Mouse (Mus musculus) testis, postnatal 10 days (tissue): ENCODE data around the gene Syndig1.

Experiments used
- DNase-seq: peaks from one replicate; pipeline ENCODE4 v3.0.0; 2021; ENCODE audit warnings: low spot score

The Syndig1 gene

DNA sequence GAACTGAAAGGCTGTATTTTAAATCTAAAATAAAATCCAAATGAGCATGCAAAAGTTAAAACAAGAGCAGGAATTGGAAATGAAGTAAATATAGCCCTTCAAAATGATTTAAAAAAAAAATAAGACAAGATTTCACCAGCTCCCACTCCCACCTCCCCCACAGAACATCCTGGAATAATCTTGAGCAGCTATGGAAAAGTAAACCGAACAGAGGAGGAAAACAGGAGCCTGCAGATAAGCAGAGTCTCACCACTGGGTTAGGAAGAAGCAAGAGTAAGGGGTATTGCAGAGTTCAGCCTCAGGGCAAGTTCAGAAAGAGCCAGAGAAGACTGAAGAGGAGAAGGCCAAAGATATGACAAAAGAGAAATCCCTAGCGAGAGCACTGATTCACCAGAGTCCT, 48.9 kb downstream of the Syndig1 start:
- no peak for DNase-seq

DNA sequence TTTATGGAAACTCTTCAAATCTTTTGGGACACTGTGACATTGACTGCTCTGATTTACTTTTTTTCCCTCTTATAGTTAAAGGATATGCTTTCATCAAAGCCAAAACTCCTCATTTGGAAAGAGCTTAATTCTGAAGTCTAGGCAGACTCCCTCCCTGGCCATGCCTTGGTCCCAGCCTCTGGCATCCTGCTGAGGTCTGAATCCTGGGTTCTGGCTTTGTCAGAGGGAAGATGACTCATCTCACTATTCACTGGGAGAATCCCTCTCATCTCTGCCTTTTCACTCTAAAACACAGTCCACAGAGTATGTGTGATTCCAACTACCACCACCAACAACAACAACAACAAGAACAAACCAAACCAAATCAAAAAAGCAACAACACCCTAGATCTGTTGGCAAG, 58.6 kb downstream of the Syndig1 start:
- DNase-seq, result no peak

DNA sequence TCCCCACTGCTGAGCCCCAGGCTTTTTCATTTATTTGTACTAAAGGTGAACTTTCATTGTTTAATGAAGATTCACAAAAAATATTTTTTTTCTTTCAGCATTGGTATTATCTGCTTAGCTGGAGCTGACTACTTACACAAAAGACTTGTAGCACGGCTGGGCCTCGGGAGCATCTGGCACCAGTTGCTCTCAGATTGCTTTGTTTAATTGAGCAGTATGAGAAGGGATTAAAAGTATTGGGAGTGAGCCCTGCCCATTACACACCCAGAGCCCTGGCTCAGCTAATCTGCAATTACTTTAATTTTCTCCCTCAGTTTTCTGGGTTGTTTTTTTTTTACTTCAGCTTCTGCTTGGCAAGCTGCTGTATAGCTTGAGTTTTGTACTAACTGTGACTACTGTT, 62.6 kb downstream of the Syndig1 start:
- DNase-seq, result no peak

DNA sequence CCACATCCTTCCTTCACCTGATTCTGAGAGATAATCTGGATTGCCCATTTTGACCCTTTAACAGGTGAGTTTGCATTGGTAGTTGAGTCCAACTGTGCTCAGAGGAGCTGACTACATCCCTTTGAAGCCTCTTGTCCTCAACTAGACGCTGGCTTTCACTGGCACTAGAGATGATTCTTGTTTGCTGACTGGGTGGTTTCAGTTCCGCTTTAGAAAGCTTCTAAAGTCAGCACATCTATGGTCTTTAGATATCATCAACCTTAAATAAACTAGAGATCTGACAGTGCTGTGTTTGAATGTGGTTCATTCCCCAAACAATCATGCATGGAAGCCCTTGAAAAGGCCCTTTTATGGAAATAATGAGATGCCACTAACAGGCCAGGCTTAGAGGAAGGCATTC, 67.3 kb downstream of the Syndig1 start:
- DNase-seq, result no peak

DNA sequence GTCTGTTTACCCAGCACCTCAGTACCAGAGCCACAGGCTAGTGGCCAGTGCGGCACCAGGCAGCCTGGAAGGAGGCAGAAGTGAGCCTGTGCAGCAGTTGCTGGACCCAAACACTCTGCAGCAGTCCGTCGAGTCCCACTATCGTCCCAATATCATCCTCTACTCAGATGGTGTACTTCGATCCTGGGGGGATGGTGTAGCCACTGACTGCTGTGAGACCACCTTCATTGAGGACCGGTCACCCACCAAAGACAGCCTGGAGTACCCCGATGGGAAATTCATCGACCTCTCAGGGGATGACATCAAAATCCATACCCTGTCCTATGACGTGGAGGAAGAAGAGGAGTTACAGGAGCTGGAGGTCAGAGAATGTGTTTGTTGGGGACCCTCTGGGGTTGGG, 70.6 kb downstream of the Syndig1 start:
- no peak for DNase-seq

DNA sequence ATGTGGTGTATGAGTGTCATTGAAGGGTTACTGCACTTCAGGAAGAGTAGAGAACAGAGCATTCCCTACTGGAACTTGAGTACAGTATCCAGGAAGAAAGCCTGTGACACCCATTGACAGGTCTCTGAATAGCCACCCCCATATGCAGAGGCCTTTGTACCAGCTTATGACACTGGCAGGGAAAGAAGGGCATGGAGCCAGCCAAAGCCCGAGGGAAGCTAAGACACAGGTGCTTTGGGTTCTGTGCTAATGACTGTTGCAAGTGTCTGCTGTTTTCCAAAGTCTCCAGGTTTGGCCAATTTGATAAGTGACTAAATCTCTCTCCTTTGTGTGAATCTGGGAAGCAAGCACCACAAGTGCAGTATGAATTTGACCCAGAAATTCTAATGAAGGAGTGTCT, 71.6 kb downstream of the Syndig1 start:
- DNase-seq, result no peak

DNA sequence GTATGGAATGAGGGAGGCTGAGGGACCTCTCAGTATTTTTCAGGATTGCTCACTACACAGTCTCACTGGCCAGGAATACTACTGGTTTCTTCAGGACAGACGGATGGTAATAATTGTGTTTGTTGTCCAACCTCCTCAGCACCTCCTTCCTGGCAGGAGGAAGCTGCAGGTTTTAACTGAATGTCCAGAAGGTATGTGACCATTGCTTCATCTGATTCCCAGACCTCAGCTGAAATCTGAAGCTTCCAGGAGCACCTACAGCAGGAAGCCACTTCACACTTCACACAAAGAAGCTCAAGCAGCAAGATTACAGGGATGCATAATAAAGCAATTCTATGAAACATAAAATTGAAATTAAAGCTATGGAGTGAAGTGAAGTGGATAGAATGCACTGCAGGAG, 75.4 kb downstream of the Syndig1 start:
- DNase-seq, result no peak

DNA sequence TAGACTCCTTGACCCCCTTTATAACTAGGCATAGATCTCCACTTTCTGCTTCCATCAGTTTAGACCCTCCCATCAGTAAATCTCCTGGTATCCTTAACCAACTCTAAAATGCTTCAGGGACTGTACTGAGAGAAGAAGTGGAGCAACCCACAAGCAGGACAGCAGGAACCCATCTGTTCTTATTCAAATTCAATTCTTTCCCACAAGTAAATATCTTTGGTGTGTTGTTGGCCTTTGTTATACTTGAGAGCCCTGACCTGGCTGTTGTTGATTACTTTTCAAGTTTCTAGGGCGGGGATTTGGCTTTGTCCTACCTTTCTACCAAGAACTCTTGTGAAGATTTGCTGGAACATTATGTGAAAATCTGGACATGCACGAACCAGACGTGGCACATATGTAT, 77.7 kb downstream of the Syndig1 start:
- DNase-seq, result no peak

DNA sequence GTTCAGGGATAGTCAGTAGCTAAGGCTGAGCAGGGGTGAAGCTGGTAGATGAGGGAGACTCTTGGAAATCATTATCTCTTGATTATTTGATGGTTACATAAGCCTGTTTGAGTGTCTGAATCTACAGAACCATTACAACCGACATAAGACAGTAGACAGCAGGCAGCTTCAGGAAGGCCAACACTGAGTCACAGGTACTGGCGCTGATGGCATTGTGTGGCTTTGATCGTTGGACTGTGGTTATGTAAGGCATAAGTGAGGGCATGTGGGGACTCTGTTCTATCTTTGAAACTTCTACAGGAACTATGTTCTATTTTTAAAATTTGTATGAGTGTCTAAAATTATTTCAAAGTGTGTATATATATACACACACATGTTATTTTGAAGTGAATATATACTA, 88.2 kb downstream of the Syndig1 start:
- no peak for DNase-seq

DNA sequence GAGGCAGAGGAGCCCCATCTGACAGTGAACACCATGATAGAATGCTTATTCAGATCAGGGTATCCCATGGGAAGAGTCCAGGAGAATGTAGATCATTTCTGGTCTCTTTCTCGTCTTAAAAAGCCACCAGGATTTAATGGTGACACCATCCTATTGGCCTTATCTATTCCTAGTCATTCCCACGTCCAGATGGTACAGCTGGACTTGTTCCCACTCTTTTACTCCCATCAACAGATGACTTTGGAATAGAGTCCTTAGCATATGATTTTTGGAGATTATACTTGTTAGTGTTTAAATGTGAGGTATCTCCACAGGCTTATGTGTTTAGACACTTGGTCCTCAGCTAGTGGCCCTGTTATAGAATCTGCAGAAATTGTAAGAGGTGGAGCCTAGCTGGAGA, 94.5 kb downstream of the Syndig1 start:
- DNase-seq, result no peak

DNA sequence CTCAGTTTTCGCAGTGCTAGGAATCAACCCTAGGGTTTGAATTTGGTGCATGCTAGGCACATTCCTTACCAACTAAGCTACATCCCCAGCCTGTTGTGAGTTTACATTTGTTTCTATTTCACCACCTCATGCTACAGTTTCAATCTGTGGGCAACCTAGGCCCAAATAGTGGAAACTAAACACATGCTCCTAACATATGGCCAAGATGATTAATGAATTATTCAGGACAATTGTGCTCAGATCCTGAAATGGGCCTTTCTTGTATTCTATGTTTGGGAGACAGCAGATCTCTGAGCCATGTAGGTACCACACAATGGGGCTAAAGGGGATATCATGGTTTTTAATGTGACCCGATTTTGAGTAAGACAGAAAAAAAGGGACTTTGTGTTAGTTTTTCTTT, 96.9 kb downstream of the Syndig1 start:
- no peak for DNase-seq

DNA sequence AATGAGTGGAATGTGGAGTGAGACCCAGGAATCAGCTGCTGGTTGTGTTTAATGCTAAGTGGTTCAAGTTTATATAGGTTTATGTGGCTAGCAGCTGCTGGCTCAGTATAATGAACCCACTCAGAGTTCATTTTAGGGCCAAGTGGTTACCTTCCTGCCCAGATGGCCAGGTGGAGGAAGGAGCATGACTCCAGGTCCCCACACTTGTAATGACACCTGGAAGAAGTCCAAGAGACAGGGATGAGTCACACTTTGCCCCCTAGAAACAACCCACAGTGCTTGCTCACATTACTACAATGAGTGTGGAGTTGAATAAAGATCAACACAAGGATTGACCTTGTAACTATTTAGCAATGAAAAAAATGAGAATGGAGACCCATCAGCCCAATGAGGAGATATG, 98.0 kb downstream of the Syndig1 start:
- no peak for DNase-seq

DNA sequence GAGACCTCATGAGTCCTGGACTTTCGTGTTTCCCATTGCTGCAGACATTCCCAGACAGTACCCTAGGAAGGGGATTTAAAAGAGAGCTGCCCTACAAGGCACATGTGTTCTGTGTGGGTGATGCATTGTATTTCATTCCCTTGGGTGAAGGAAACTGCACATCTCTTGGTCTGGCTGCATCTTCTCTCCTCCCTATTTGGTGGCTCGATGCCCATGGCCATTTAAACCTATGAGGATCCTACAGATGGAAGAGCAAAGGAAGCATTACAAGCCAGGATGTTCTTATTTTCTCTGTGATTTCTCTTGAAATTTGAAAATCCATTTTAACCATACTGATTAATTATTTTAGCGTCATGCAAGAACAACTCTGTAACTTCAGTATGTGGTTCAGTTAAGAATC, 98.5 kb downstream of the Syndig1 start:
- DNase-seq, result no peak

DNA sequence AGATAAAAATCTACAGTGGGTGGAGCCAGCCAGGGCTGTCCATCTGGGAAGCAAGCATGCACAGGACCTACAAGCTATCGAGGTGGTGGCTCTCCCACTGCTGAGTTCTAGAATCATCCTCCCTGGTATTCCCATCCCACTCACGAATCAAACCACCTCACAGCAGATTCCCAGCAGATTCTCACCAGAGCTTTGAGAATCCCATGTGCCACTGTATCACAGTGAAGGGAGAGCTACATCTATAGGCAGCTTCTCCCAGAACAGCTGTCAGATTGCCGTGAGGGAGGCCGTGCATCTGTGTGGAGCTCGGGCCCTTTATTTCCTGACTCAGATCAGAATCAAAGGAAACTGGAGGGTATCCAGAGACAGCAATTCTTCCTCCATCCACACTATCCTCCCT, 101.0 kb downstream of the Syndig1 start:
- no peak for DNase-seq

DNA sequence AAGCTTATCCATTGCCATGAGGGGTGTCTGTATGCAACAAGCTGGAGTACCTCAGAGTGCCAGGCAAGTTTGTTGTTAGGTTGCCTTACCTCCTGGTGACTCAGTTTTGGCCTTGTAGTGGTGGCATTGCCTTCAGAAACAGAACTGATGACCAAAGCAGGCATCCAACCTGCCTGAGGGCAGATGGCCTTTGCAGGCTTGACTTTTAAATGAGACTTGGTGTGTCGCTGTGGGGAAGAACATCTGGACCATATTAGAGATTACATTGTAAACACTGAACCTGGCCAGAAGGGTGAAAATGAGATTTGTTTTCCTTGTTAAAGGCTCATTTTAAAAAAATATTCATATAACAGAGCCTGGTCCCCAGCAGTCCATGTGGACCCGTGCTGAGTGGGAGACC, 102.1 kb downstream of the Syndig1 start:
- DNase-seq, result no peak

DNA sequence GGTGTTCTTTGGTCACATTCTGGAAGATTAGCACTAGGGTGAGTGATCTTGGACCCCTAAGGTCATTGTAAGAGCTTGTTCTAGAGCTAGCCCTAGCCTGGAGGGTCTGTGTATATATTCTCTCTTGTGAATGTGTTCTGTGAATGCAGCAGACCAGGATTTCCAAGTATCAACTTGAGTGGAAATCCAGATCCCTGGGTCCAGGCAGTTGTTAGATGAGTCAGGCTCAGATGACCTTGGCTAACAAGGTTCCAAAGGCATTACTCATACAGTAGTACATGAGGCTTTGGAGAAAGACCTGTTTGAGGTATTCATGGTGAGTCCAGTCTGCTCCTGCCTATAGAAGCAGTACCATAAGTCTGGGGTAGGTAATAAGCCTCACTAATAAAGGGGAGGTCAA, 103.1 kb downstream of the Syndig1 start:
- no peak for DNase-seq

DNA sequence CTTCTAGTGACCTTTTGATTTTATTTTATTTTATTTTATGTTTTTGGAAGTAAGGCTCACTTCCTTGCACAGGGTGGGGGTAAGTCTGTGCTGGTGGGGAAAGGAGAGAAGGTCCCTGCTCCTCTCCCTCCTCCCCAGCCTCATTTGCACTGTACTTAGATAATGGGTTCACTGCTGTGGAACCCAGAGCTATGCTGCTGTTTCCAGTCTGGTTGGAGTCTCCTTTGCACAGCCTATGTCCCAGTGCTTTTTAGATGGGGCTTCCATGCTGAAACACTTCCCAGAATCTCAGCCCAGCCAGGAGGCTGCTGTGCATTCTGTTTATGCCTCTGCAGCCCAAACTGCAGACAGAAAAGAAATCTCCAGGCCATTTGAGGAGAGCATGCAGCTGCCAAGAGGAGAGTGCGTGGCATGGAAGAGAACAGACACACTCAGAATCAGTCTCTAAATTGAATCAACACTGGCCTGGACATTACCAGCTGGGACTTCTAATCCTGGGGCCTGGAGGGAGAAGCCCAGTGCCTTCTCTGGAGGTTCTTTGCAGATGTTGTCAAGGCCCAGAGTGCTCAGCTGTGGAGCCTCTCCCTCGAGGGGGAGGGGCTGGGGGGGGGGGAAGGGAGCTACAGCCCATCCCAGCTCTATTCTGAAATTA, 104.4 kb downstream of the Syndig1 start:
- DNase-seq, result no peak

DNA sequence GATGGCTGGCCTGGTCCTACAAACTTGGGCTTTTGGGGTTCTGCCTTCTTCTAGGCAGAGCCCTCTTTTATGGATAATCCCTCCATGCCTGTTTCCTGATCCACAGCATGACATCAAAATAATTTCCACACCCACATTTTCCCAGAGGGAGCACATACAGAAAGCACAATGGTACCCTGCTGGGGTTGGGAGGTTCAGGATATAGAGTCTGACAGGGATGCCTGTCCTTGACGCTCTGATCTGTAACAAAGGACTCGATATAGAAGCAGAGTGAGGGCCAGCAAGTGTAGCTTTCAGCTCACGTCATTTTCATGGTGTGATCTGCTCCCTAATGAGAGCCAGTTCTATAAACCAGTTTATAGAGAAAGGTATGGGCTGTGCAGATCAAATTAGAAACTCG, 105.1 kb downstream of the Syndig1 start:
- no peak for DNase-seq

DNA sequence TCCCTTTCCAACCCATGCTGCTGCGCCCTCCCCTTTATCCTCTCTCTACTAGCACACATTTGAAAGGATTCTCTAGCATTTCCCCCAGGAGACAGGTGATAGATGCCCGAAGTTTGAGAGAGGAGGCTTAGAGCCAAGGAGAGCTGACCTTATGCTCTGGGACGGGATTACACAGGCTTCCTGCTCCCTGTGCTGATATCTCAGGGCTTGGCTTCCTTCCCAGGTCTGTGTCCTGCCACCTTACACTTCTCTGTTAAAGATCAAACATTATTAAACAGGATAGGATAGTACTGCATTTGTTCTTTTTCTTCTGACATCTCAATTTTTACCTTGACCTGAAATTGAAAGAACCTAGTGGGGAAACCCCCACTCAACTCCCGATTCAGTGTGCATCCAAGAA, 109.8 kb downstream of the Syndig1 start:
- no peak for DNase-seq

DNA sequence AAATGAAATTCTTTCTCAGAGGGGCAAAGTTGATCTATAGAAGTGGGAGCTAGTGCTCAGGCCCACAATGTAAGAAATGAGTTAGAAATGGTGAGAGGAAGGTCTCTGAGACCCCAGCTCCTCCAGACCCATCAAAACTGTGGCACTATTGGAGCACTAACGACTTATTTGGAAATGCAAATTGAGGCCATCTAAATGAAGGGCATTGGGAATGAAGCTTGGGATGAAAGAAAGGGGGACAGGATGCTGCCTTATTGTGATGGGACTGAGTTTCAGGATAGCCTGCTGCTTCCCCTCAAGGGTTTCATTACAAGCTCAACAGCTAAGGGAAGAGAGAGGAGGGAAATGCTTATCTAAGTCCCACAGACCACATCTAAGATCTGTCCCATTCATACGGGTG, 110.6 kb downstream of the Syndig1 start:
- no peak for DNase-seq

DNA sequence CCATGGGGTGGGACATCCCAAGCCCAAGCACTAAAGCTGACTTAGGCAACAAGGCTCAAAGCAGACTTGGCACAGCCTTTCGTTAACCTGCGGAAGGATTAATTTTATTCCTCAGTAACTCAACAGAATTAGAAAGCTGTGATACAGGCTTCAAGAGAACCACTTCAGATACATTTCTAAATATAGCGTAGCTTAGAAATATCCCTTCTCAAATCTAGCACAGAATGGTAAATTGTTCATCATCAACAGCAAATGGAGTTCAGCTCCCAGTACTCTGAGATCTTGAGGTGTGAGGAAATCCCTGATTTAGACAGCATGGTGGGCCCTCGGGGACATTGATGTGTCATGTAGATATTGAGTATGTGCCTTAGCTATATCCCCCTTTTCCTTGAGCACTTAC, 121.6 kb downstream of the Syndig1 start:
- no peak for DNase-seq

DNA sequence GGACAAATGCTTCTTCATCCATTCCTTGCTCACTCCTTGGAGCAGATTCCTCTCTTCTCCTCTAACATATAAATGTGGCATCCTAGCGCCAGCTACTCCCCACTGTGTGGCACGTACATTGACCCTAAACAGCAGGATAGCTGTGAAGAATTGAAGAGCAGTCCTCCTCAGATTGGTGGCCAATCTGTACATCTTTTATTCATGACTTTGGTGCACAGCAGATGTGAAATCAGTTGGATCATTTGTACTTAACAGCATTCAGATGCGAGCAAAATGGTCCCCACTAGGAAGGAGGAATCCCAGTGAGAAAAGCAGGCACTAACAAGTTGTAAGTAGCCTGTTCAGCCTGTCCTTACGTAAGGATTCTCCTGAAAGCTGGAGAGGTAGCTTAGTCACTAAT, 142.0 kb downstream of the Syndig1 start:
- DNase-seq, result no peak

DNA sequence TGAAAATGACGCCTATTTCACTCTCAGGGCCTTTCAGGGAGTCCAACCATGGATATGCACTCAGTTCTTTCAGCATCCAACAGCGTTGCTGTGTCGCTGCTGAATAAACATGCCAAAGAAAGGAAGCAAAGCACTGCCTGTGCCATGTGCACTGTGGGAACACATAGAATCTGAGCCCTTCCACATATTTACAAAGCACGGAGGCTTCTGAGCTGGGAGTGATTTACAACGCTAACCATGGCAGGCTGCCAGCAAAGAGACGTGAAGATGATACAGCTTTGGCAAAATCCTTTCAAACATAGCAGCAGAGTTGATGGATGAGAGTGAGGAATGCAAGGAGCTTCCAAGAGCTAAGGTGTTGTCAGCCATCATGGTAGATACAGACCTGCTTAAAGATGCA, 144.6 kb downstream of the Syndig1 start:
- peak; percentile 49 for DNase-seq

DNA sequence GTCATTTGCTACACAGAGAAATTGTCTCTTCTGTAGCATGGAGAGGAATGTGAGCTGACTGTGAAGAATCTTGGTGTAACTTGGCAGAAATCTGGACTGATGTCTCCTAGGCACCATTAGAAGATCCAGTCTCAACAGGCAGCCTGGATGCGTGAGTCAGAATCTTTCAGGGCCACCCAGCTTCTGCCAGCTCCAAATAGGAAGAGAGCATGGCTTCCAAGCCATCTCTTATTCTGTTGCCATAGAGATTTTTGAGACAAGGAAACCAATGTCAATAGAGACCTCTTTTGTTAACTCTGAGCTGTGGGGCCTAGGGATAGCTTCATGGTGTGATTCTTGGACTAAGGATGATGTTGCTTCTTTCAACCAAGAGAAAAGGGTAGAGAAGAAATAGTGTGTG, 151.4 kb downstream of the Syndig1 start:
- no peak for DNase-seq

DNA sequence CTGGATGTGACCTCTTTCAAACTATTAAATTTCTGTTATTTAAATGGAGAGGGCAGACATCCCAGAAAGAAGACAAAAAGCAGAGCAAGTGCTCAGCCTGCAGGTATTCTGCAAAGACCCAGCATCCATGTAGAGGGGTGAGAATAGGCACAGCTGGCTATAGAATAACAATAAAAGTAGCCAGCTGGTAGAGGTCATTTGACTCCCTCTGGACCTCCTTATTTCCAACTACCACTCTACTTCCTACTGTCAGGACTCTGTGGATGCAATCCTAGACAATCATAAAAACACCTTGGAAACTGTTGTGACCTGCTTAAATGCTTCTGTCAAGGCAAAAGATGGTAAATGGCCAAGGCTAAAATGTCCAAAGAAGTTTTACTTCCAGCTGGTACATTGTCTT, 153.5 kb downstream of the Syndig1 start:
- no peak for DNase-seq
